Mouse (Mus musculus): ENCODE measurements around the gene Zfp787. TPM values are rescaled to one million over a fixed set of nuclear protein-coding genes. Genes with fewer than 3 reads are reported as not detected.
"Not testable (repeated sequence)": the region's sequence is repeated elsewhere in the genome, so short reads cannot be mapped to it uniquely, and the experiment has no call there.

Zfp787 gene
- total RNA-seq, 2 experiments from 2014 or later, result 26.9 to 29.1 TPM

GRCm38 (mm10) chr7:6139295-6139694, 16.5 kb downstream of the Zfp787 start:
- intact Hi-C loops (cut with DNase I), result loop anchor here (10.0 kb wide), 1 partner anchor 146 kb away; the partner anchor contains the start of gene Zfp667
- no peak for DNase-seq (ENCODE audit: low spot score in 2 of 2)

- DNase-seq (ENCODE audit: low spot score in 2 of 2), result no peak
- intact Hi-C loops (cut with DNase I), result loop anchor here (10.0 kb wide), 1 partner anchor 148 kb away; the partner anchor contains the start of gene Zfp667
Observed at GRCm38 (mm10) chr7:6136497-6136896, 19.3 kb downstream of the Zfp787 start.

GRCm38 (mm10) chr7:6132646-6133045, 23.2 kb downstream of the Zfp787 start:
- no peak for DNase-seq (ENCODE audit: low spot score in 2 of 2)
- intact Hi-C loops (cut with DNase I), result loop anchor here (10.0 kb wide), 1 partner anchor 152 kb away; the partner anchor contains the start of gene Zfp667

GRCm38 (mm10) chr7:6130346-6130745, 25.5 kb downstream of the Zfp787 start:
- intact Hi-C loops (cut with DNase I), result loop anchor here (10.0 kb wide), 1 partner anchor 154 kb away; the partner anchor contains the start of gene Zfp667
- DNase-seq (ENCODE audit: low spot score in 2 of 2), result no peak

GRCm38 (mm10) chr7:6126690-6127448, 28.9 kb downstream of the Zfp787 start:
- peak; percentile 93 to 94 for DNase-seq (ENCODE audit: low spot score in 2 of 2)
- intact Hi-C loops (cut with DNase I), result loop anchor here (1.0 to 5.0 kb wide), 3 partner anchors 45 to 67 kb away; partner anchors contain the start of gene Zfp444

- intact Hi-C loops (cut with DNase I); DNase-seq (ENCODE audit: low spot score in 2 of 2): not testable (repeated sequence)
Observed at GRCm38 (mm10) chr7:6121128-6121527, 34.7 kb downstream of the Zfp787 start.

GRCm38 (mm10) chr7:6120104-6120503, 35.7 kb downstream of the Zfp787 start:
- intact Hi-C loops (cut with DNase I); DNase-seq (ENCODE audit: low spot score in 2 of 2): not testable (repeated sequence)

- DNase-seq (ENCODE audit: low spot score in 2 of 2), result no peak
Observed at GRCm38 (mm10) chr7:6119501-6119900, 36.3 kb downstream of the Zfp787 start.

More at GRCm38 (mm10) chr7:6119501-6119900, 36.3 kb downstream of the Zfp787 start:
- intact Hi-C loops (cut with DNase I), result no loop called here

Other genes starting within 250 kb of the Zfp787 start
- not detected for gene Vmn1r65, start 145.0 kb downstream of the Zfp787 start, total RNA-seq (2021)
- not detected for gene Nlrp4c, start 110.8 kb downstream of the Zfp787 start, total RNA-seq (2021)
- gene Zfp444, start 16.2 kb upstream of the Zfp787 start, total RNA-seq (2021), result 10 to 100 TPM; 51.0 to 58.8 TPM
- not detected for gene Galp, start 41.1 kb upstream of the Zfp787 start, total RNA-seq (2021)
- not detected for gene Zscan5b, start 66.3 kb upstream of the Zfp787 start, total RNA-seq (2021)
- not detected for gene Epp13, start 96.7 kb upstream of the Zfp787 start, total RNA-seq (2021)
- gene Zfp667, start 130.6 kb upstream of the Zfp787 start, total RNA-seq (2021), result 10 to 100 TPM; 10.1 to 12.1 TPM
- 10 to 100 TPM; 11.8 to 13.7 TPM for gene Zfp583, start 175.3 kb upstream of the Zfp787 start, total RNA-seq (2021)
- gene Gm3854, start 187.8 kb upstream of the Zfp787 start, total RNA-seq (2021), result 1 to 10 TPM; 7.4 to 7.5 TPM
- gene Zfp78, start 207.3 kb upstream of the Zfp787 start, total RNA-seq (2021), result 1 to 10 TPM; 2.9 to 3.1 TPM
- gene Zfp28, start 227.3 kb upstream of the Zfp787 start, total RNA-seq (2021), result 1 to 10 TPM; 5.0 to 8.9 TPM
- gene Smim17, start 242.7 kb upstream of the Zfp787 start, total RNA-seq (2021), result 10 to 100 TPM; 15.7 to 17.9 TPM

Measured in left cerebral cortex, postnatal 14 days (tissue).